In the genomic region with DNA sequence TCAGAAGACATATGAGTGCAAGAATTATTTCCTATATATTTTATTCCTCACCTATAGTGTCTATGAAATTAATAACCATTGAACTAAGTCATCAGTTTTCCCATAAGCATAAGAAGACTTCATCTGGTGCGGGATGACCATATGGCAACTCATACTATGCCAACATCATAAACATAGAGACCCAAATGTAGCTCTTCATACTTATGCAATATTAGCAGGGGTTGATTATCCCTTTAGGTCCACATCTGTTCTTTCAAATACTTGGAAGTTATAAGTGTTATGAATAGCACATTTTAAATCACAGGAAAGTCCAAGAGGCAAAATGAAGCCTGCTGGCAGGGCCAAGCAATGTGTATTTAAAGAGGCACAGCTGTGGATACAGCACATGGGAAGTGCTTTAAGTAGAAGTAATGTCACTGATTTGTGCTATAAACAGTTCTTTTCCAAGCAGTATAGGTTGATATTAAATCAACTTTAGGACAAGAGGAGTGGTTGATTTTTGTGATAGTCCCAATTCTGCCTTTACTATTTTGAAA, we compare ENCODE assay signal across 23 mouse cellular contexts.
DNase-seq lines count a peak whose midpoint lies in the region; ATAC-seq and TF ChIP-seq lines count a peak whose summit lies in the region.
"Had no signal": no experiment of that assay in that cellular context is flagged by ENCODE, and none has a peak within 500 bp of the region (broad histone marks: within the 10 kb centered on the region; RNA-seq: fewer than 3 reads in every experiment).

No protein-coding gene starts in this region.

- no peak overlapping the region for H3K4me2 ChIP-seq in limb, embryonic 13.5 days (replicated peaks)
- H3K4me2 ChIP-seq in lung, embryonic 16.5 days (ENCODE audit: low read depth, low read length): no peak overlapping the region
- no peak overlapping the region for H3K4me2 ChIP-seq in limb, embryonic 14.5 days (replicated peaks; ENCODE audit: low read depth, low read length, severe bottlenecking)
- H3K4me2 ChIP-seq in limb, embryonic 15.5 days: no peak overlapping the region
- H3K4me2 ChIP-seq: embryonic facial prominence, embryonic 15.5 days; heart, embryonic 11.5 days; hindbrain, embryonic 12.5 days; hindbrain, embryonic 15.5 days had no signal

- no peaks in the 10 kb centered on the region for H3K4me1 ChIP-seq in limb, embryonic 13.5 days
- H3K4me1 ChIP-seq in limb, embryonic 10.5 days: no peaks in the 10 kb centered on the region
- H3K4me1 ChIP-seq in lung, embryonic 16.5 days (replicated peaks; ENCODE audit: control insufficient read depth, insufficient read depth, low read length): no peaks in the 10 kb centered on the region
- H3K4me1 ChIP-seq in limb, embryonic 14.5 days (ENCODE audit: control insufficient read depth, insufficient read depth, low read length): no peaks in the 10 kb centered on the region
- H3K4me1 ChIP-seq in limb, embryonic 15.5 days: no peaks in the 10 kb centered on the region
- H3K4me1 ChIP-seq: embryonic facial prominence, embryonic 15.5 days; hindbrain, embryonic 12.5 days; hindbrain, embryonic 15.5 days had no signal

- no peak for DNase-seq in limb, embryonic 10.5 days (ENCODE audit: low spot score)
- no peak for DNase-seq in lung, adult 18-20 months
- peak; percentile 47 for DNase-seq in limb, embryonic 14.5 days (ENCODE audit: low spot score)
- DNase-seq: adrenal gland, adult 2 months; adrenal gland, postnatal 25 days; cerebellum, adult 11-12 months; cerebellum, adult 8-10 months; cerebellum, postnatal 10 days; cerebellum, postnatal 36 days; embryo, embryonic 11 days; forebrain, postnatal 0 days; gastrocnemius, adult 2 months; gastrocnemius, postnatal 14 days; heart, adult 11 months had no signal

- H3K36me3 ChIP-seq in limb, embryonic 13.5 days: no peaks in the 10 kb centered on the region
- no peaks in the 10 kb centered on the region for H3K36me3 ChIP-seq in limb, embryonic 10.5 days
- no peaks in the 10 kb centered on the region for H3K36me3 ChIP-seq in lung, embryonic 16.5 days (ENCODE audit: control insufficient read depth, insufficient read depth, low read length)
- no peaks in the 10 kb centered on the region for H3K36me3 ChIP-seq in limb, embryonic 14.5 days (ENCODE audit: control insufficient read depth, insufficient read depth, low read length)
- no peaks in the 10 kb centered on the region for H3K36me3 ChIP-seq in limb, embryonic 15.5 days
- H3K36me3 ChIP-seq: embryonic facial prominence, embryonic 15.5 days; hindbrain, embryonic 12.5 days; hindbrain, embryonic 15.5 days had no signal

- H3K27ac ChIP-seq in limb, embryonic 13.5 days: no peak overlapping the region
- H3K27ac ChIP-seq in limb, embryonic 10.5 days: no peak overlapping the region
- H3K27ac ChIP-seq in lung, embryonic 16.5 days (ENCODE audit: low read length): no peak overlapping the region
- no peak overlapping the region for H3K27ac ChIP-seq in limb, embryonic 14.5 days (replicated peaks; ENCODE audit: low read depth, low read length)
- no peak overlapping the region for H3K27ac ChIP-seq in limb, embryonic 15.5 days
- H3K27ac ChIP-seq: embryonic facial prominence, embryonic 15.5 days; gastrocnemius, adult 2 months; hindbrain, embryonic 12.5 days; hindbrain, embryonic 15.5 days had no signal

- no peak overlapping the region for H3K4me3 ChIP-seq in limb, embryonic 13.5 days
- H3K4me3 ChIP-seq in limb, embryonic 10.5 days: no peak overlapping the region
- H3K4me3 ChIP-seq in lung, embryonic 16.5 days (ENCODE audit: low read length): no peak overlapping the region
- H3K4me3 ChIP-seq in limb, embryonic 14.5 days (replicated peaks; ENCODE audit: low read length): no peak overlapping the region
- H3K4me3 ChIP-seq in limb, embryonic 15.5 days: no peak overlapping the region
- H3K4me3 ChIP-seq: embryonic facial prominence, embryonic 15.5 days; gastrocnemius, adult 2 months; hindbrain, embryonic 12.5 days; hindbrain, embryonic 15.5 days had no signal

- TF ChIP-seq POLR2A in limb, embryonic 14.5 days (IDR thresholded peaks at IDR 0.05; ENCODE audit: borderline replicate concordance, extremely low read depth, insufficient read depth, insufficient read length): no peak

- no peak overlapping the region for H3K9ac ChIP-seq in limb, embryonic 13.5 days
- H3K9ac ChIP-seq in lung, embryonic 16.5 days (ENCODE audit: low read length): no peak overlapping the region
- no peak overlapping the region for H3K9ac ChIP-seq in limb, embryonic 14.5 days (ENCODE audit: low read depth, low read length, severe bottlenecking)
- no peak overlapping the region for H3K9ac ChIP-seq in limb, embryonic 15.5 days
- H3K9ac ChIP-seq: embryonic facial prominence, embryonic 15.5 days; forebrain, postnatal 0 days; hindbrain, embryonic 12.5 days; hindbrain, embryonic 15.5 days had no signal

- no peaks in the 10 kb centered on the region for H3K9me3 ChIP-seq in limb, embryonic 13.5 days
- no peaks in the 10 kb centered on the region for H3K9me3 ChIP-seq in limb, embryonic 10.5 days (replicated peaks)
- no peaks in the 10 kb centered on the region for H3K9me3 ChIP-seq in lung, embryonic 16.5 days (ENCODE audit: control insufficient read depth, low read length)
- H3K9me3 ChIP-seq in limb, embryonic 14.5 days (ENCODE audit: control insufficient read depth, low read length): no peaks in the 10 kb centered on the region
- H3K9me3 ChIP-seq in limb, embryonic 15.5 days: no peaks in the 10 kb centered on the region
- H3K9me3 ChIP-seq: embryonic facial prominence, embryonic 15.5 days; hindbrain, embryonic 12.5 days; hindbrain, embryonic 15.5 days had no signal

- ATAC-seq in limb, embryonic 13.5 days (ENCODE audit: low FRiP score, low read depth): peak; percentile 54
- ATAC-seq in lung, embryonic 16.5 days (ENCODE audit: low read depth): peak; percentile 83
- peak; percentile 57 for ATAC-seq in limb, embryonic 14.5 days (ENCODE audit: low FRiP score, low read depth)
- peak; percentile 40; the same call in 1 of the 2 replicates for ATAC-seq in limb, embryonic 15.5 days (ENCODE audit: insufficient number of reproducible peaks, low FRiP score, low TSS enrichment, low read depth)
- ATAC-seq: CD4-positive, CD25-positive, alpha-beta regulatory T cell, adult 4 months; forebrain, embryonic 14.5 days; forebrain, postnatal 0 days had no signal

- 62% methylated on average over 1 of the region's 1 CpGs for whole genome bisulfite sequencing in limb, embryonic 13.5 days
- 94% methylated on average over 1 of the region's 1 CpGs for WGBS in limb, embryonic 10.5 days
- 54% methylated on average over 1 of the region's 1 CpGs for WGBS in lung, embryonic 16.5 days
- WGBS in limb, embryonic 14.5 days: 74% methylated on average over 1 of the region's 1 CpGs
- WGBS in limb, embryonic 15.5 days: 52% methylated on average over 1 of the region's 1 CpGs

- H3K27me3 ChIP-seq in limb, embryonic 13.5 days: no peaks in the 10 kb centered on the region
- H3K27me3 ChIP-seq in limb, embryonic 10.5 days (ENCODE audit: low read depth, poor library complexity, severe bottlenecking): no peaks in the 10 kb centered on the region
- H3K27me3 ChIP-seq in lung, embryonic 16.5 days (ENCODE audit: control insufficient read depth, insufficient read depth, low read depth, low read length): no peaks in the 10 kb centered on the region
- no peaks in the 10 kb centered on the region for H3K27me3 ChIP-seq in limb, embryonic 14.5 days (ENCODE audit: control insufficient read depth, insufficient read depth, low read length)
- H3K27me3 ChIP-seq in limb, embryonic 15.5 days: no peaks in the 10 kb centered on the region
- H3K27me3 ChIP-seq: embryonic facial prominence, embryonic 15.5 days; hindbrain, embryonic 12.5 days; hindbrain, embryonic 15.5 days had no signal
